Mouse (Mus musculus) adrenal gland, postnatal 25 days (tissue): Measurements from ENCODE around the gene Tmem200a. TPM values are rescaled to one million over a fixed set of nuclear protein-coding genes. Genes with fewer than 3 reads are reported as not detected.
"Not testable (repeated sequence)": the region's sequence is repeated elsewhere in the genome, so short reads cannot be mapped to it uniquely, and the experiment has no call there.

Experiments
- DNase-seq: peaks from one replicate; pipeline ENCODE4 v3.0.0; 2021; ENCODE audit warnings: mixed read lengths
- total RNA-seq: library from RNA; stranded (reverse); gene quantifications from 2 replicates; pipeline ENCODE4 v1.2.3, GENCODE M21; 2021

Gene Tmem200a
- total RNA-seq, 1 experiment from 2014 or later: 39.2 TPM

DNA sequence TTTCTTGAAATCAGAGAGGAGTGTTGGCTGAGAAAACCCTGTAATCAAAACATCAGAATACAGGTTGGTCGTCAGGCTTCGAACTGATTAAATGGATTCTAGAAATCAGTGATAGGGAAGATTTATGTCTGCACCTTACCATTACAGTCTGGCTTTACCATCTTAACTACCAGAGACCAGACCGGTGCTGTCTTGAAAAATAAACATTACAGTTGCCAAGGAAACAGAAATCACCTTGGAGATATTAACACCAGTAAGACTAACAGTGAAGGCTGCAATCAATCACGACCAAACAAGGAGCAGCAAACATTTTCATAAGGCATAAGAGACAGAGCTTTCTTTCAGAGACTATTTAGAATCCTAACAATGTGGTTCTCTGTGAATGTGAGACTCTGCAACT lies 116.0 kb downstream of the Tmem200a start:
- no peak for DNase-seq

DNA sequence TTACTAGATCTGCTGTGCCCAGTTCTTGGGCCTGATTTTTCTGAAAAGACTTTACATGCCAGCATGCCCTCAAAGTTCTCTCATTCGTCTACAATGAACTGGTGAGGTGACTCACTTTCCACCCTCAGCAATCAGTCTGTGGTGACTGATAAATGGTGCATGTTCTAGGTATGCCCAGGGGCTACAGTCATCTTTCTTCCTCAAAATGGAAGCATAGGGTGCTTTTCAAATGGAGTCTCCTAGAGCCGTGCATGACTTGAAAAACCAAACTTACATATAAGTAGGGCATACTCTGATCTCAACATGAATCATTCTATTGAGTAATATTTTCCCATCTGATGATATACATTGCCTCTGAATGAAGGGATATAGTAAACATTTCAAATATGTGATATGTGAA lies 117.8 kb downstream of the Tmem200a start:
- DNase-seq: no peak

DNA sequence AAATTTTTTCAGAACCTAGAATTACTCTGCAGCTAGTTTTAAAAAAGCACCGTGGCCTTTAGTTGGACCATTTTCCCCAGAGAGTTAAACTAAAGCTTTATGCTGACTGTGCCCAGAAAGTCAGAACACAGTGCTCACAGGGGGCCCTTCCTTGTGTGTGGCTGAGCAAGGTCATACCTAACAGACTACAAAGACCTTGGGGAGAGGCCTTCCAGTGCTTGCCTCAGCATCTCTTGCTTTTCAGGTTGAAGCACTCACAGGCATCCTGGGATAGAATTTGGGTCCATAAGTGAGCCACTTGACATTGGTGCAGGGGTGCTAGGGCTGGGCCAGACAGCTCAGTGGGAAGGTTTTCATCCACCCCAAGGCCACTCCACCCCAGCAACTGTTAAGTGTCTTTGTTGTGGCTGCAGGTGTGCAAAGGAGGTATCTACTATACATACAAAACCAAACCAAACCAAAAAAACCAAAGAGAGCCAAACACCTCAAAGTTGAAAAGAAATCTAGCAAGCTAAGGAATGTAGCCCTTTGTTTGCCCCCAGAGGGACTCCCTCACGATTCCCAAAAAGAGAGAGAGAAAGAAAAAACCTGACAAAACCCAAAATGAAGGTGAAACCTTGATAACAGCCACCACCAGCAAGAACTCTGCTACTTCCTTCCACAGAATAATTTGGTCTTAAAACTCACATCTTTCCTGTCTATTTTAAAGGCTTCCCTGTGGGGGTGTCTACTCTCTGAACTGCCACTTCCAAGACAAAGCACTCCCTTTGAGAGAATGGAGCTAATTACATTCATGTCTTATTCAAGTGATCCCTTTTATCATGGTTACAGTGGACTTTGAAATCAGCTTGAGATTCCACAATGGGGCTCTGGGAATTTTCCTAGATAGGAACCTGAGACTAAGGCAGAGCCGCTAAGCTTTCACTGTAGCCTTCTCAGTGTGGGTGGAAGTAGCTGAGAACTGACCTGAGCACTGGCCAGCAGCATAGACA lies 119.8 kb downstream of the Tmem200a start:
- no peak for DNase-seq

DNA sequence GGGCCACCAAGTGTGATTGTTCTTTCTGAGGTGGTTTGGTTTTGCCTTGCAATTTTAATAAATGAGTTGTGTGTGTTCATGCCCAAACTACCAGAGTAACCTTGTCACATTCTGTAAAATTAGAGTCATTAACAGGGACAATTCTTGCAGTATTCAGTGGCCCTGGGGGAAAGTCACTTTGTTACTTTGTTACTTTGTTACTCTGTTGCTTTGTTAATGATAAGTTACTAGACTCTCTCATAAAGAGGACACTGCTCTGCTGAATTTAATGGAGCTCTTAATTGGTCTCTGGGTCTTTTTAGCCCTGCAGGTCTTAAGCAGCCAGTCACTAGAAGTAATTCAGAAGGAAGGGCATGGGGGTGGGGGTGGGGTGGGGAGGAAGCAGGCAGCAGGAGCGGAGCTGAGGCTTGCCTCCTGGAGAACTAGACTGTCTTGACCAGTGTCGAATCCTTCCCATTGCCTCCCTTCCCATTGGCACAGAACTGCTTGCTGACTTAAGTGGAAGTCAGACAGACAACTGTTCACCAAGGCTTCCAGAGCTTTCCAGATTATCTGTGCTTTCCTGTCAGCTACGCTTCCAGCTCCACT lies 124.1 kb downstream of the Tmem200a start:
- no peak for DNase-seq

DNA sequence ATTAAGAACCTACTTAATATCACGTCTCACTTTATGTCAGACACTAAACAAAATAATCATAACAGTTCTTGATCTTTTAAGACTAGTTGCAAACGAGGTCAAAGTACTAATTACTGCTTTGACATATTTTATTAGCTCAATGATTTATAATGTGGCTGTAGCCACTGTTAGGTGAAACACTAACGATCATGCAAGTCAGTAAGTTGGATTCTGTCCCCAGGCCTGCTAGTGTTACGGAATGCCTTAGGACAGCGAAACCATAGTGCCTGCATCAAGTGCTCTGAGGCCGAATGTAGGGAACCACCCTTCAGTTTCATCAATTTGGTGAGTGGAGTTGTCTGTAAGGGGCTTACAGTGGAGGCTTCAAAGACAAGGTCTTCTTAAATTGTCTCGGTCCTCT lies 126.0 kb downstream of the Tmem200a start:
- no peak for DNase-seq

DNA sequence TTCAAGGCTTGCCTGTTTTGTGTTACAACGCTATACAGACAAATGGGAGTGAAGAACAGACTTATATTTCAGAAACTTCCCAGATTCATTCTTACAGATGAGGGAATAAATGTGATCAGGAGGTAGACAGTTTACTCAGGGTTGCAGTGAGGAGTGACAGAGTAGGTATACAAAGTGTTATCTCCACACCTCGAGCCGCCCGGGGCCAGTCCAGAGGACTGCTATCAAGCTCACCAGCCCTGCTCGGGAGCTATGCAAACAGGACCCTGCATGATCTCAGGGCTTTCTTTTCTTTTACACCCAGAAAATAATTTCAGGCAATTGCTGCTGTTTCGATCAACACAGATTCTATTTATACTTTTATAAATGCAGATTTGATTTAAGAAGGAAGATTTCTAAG lies 126.7 kb downstream of the Tmem200a start:
- DNase-seq: no peak

DNA sequence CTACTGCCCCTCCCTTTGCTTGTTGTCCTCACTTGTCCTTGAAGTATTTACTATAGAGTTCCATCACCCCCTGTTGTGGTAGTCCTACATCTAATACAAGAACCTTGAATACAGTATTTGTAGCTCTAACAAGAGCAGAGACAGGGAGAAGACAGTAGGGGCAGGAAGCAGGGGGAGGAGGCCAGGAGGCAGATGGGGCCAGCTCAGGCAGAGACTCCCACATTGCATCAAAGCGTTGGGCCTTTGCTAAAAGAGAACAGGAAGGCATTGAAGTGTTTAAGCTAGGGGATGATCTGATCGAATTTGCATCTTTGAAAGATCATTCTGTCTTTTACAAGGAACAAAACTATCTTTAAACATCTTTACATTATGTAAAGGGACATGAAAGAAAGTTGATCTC lies 133.0 kb downstream of the Tmem200a start:
- DNase-seq: no peak

DNA sequence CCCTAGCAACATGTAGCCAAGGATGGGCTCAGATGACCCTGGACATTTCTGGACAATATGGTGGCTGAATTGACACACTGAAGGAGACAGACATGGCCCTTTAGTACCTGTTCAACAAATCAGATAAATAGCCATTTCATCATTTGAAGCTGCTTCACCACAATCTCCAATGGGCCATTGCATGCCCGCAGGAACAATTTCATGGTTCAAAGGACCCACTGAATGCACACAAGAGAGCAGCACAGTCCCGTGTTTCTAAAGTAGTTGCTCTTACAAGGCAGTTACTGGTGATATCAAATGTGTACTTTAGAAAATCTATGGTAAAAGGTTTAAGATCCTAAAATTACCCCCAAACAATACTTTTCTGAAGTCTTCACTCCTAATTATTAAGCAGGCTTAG lies 134.2 kb downstream of the Tmem200a start:
- DNase-seq: no peak

DNA sequence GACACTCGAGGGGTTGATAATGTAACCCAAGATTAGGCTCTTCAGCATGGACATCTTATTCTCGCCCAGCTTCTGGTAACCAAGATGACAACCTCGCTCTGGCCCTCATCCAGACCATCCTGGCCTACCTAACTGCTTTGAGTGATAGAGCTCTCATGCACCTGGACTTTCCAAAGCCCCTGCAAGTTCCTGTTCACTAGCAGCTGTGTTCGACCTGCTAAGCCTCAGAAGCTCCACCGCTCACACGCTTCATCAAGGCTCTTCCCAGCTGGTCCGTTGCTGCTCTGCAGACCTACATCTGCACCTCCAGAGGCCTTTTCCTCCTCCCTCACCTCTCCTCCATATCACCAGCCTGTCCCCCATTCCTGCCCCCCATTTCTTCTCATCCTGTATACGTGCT lies 147.1 kb downstream of the Tmem200a start:
- DNase-seq: no peak

DNA sequence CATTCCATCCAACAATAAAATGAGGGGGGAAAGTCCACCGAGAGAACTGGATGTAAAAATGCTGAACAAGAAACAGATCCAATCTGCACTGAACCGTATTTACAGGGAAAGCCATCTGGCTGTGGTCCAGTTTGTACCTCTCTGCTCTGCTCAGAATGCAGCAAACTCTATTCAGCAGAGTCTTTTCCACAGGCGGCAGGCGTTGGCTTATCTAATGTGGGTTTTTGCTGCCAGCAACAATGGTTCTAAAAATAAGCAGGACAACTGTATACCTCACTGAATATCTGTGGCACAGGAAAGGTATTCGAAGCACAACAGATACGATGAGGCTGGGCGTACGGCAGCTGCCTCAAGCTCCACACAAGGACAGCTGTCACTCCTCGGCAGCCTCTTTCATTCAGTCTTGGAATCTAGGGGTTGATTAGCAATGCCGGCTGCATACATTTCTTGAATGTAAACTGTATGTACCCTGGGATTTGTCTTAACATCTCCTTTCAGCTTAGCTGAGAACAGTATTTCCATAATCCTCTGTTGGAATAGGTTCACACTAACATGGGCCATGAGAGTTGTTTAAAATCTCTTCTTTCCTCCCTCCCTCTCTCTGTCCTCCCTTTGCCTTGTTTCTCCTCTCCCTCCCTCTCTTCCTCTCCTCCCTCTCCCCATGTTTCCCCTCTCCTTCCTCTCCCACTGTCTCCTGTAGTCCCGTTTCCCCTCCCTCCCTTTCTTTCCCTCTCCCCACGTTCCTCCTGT lies 149.3 kb downstream of the Tmem200a start:
- no peak for DNase-seq

DNA sequence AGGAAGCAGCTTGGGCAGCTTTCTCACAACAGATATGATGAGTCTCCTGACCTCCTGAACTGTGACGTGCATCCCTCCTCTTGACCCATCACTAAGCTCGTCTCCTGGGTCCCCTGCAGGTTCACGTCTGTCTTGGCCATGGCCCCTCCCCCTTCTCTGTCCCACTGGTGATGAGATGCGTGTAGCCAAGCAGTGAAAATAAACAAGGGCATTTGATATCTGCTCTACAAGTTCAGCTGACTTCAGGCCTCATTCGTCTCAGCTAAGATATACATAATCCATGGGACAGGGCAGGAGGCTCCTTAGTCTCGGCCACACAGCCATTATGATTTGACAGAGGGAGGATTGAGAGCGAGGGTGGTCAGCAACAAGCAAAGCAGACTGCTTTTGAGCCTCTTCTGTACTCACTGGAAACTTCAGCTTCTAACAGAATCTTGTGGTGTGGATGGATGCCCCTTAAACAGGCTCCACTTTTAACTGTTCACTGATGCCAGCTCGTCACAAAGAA lies 149.9 kb downstream of the Tmem200a start:
- DNase-seq: no peak

DNA sequence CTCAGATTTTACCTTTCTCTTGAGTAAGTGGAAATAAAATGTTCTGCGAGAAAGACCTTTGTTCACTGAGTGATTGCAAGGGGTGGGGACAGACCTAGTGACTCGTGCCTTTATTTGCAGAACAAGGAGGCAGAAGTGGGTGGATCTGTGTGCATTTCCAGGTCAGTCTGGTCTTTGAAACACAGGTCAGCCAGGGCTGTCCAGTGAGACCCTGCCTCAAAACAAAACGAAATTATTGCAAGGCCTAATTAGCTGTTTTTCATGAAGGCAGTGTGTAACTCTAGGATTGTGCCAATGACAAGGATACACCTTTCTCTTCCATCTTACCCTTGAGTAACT lies 150.4 kb downstream of the Tmem200a start:
- DNase-seq: no peak

DNA sequence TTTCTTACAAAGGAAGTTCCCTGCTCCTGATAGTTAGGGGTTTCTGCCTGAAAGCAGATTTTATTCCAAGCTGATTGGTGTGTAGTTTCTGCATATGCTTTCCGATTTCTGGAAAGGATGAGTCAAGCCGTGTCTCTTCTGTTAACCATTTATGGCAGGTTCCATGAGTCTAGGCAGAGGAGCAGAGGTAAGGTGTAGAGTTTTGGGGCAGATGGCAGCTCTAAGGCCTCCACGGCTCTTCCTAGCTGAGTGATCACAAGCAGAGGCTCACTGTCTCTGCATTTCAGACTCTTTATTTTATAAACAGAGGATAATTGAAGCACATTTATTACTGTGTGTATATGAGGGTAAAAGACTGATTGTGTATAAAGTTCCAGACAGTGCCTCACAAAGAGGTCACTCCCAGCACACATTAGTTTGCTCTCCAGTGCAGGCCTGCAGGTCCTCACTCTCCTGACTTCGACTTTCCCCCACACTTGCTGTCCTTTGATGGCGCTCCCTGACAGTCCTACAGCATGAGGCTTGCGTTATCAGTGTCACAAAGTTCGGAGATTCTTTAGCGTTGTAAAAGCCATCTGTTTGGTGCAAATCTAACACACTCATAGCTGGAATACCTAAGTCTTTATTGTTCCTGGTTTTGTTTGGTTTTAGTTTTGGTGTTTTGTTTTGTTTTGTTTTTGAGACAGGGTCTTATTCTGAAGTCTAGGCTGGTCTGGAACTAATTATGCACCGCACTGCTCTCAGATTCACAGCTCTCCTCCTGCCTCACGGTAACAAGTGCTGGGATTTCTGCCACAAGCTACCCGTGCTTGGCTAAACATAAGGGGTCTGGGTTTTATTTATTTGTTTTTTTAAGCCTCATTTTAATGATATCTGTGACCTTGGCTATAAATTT lies 151.1 kb downstream of the Tmem200a start:
- DNase-seq: no peak

DNA sequence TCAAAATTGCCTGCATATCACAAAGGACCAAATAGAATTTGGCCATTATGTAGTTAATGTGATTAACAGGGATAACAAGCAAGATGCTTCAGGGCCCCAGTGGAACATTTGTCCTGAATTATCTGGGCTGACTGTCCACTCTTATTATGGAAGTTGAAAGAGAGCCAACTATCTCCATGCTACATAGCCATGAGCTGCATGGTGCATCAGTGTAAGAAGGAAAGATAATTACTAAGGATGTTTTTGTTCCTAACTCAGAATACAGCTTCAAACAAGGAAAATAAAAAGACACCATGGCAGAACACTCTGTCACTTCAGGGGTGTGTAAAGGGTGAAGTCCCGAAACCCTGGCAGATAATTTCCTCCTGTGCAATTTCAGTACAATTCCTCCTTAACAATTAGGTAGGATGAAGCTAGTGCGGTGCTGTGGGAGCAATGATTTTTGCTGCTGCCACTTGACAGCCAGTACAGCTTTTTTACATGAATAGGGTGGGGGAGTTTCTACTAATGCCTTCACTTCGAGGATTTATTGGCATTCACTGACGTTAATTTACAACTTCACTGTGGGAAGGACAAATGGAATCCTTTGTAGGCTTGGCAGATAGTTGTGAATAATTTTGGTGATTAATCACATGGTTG lies 158.1 kb downstream of the Tmem200a start:
- DNase-seq: no peak

DNA sequence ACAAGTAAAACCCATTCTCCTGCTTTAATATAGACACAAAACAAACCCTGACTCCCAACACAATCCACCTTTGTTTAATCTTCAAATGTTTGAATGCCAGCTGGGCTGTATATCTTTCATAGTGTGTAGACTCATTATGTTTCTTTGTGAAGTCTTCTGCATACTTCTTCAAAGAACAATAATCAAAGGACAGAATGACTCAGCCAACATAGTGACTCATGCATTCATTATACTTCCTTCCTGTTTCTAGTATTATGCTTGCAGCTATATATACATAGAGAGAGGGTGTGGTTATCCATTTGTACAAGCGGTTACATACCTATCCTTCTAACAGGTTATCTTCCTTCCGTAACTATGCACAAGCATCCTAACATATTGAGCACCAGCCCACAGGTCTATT lies 160.7 kb downstream of the Tmem200a start:
- no peak for DNase-seq

DNA sequence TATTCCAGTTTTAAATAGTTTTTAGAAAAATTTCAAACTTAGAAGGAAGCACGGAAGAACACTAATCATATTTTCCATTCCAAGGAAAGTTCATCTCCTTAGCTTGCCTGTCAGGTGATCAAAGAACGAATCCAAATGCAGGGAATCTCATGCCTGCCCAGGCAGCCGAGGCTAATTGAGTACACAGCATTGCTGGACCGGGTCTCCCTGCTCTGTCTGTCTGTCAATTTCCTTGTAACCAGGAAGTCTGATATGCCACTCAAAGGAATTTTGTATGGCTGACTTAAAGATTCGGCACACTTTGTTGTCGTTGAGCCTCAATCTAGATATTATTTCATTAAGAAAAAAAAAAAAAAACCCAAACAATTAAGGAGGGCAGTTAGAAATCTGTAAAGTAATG lies 168.6 kb downstream of the Tmem200a start:
- DNase-seq: no peak

DNA sequence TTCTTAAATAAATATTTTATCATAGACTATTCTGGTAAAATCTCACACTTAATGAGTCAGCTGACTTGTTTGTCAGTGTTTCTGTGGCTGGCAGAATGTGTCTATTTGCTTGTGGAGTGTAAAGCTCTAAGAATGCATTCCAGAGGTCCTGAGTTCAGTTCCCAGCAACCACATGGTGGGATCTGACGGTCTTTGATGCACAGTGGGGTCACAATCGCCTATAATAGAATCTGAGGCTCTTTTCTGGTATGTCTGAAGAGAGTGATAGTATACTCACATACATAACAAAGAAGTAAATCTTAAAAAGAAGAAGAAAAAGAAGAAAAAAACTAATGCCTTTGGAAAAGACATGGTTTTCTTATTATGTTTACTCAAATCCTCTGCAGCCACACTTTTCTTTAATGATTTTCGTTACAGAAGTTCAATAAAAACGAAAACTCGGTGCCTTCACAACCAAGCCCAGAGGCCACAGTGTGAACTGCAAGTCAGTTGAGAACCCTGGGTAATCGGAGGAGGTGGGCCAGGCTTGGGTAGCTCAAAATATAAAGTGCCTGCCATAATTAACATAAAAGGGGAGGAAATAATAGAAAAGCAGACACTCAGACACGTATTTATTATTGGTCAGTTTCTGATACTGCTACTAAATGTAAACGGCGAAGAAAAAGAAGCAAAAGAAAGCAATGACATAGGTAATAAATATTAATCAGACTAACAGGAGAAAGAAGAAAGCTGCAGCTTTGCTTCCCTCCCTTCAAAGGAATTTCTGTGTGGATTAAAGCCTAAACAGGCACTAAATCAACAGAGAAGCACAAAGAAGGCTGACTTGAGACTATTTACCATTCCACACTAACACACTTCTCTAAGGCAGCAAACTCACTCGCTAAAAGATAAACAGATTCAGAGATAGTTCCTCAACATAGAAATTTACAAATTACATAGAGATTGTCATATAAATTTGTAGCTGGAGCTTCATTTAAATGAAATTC lies 170.5 kb downstream of the Tmem200a start:
- DNase-seq: no peak

DNA sequence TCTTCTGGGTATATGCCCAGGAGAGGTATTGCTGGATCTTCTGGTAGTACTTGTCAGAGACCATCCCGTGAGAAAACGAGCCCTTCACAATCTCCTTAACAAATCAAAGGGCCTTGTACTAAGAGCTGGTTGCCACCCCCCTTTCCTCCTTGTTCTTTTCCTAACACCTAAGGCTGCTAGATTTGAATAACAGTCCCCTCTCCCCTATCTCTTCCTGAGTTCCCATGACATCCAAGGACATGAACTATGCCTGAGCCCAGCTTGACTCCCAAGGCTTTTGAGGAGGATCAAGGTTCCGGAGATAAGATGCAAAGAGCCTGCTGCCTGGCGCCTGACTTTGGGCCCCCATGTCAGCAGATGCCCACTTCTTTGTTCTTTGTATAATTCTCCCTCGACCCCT lies 184.7 kb downstream of the Tmem200a start:
- not testable (repeated sequence) for DNase-seq

DNA sequence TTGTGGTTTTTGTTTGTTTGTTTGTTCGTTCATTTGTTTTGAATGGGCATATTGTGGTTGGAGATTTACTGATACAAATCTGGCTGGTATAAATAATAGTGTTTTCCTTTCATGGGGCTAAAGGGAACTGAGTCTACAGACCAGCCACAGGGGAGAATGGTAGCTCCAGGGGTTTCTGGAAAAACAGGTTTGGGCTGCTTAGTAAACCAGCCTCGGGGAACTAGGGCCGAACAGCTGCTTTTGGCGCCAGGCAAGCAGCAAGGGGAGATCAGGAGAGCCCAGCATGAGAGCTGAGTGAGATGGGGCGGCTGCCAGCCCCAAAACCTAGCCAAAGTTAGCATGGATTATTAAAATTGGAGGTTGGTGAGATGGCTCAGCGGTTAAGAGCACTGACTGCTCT lies 191.6 kb downstream of the Tmem200a start:
- DNase-seq: no peak

DNA sequence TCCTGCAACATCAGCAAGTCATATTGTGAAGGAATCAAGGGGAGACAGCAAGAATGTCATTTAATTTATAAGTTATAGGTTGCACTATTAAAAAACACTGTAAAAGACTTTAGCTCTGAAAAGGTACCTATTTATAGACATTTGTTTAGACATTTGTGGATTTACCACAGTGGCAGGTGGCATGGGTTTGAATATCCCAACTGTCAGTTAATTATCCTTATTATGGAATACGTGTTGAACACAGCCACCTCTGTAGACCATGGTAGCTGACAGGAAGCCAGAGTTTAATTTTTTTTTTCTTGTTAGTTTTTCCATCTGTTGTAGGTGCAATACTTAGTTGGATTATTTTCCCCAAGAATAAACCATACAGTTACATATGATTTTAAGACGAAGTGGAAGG lies 194.3 kb downstream of the Tmem200a start:
- no peak for DNase-seq
